Mouse (Mus musculus) MEL (cell line): Measurements from ENCODE around the gene Ell. TPM values are rescaled to one million over a fixed set of nuclear protein-coding genes. Genes with fewer than 3 reads are reported as not detected.

Experiments used
- DNase-seq: peaks from one replicate; pipeline ENCODE4 v3.0.0; 2011; ENCODE audit warnings: low read depth, low spot score
- H3K27ac ChIP-seq: 2 replicates; pipeline ENCODE4 v1.5.1; 2012; ENCODE audit warnings: low read depth, mild to moderate bottlenecking, control low read depth, low read length, moderate library complexity; ENCODE audit not compliant: control insufficient read depth
- H3K27me3 ChIP-seq, 2 experiments: fragments of 150-350 bp in 1 of 2; sonication (generic) in 1 of 2; 2 replicates each; pipeline ENCODE4 v1.6.1; 2012; ENCODE audit warnings: low read length in 2 of 2, mild to moderate bottlenecking in 2 of 2, improper control_type of control experiment in 1 of 2, moderate library complexity in 1 of 2; ENCODE audit not compliant: insufficient read depth in 2 of 2, control insufficient read depth in 1 of 2
- H3K36me3 ChIP-seq, 2 experiments: 2 replicates each; pipeline ENCODE4 v1.6.1; 2012 to 2014; ENCODE audit warnings: low read length in 2 of 2, improper control_type of control experiment in 1 of 2, inconsistent platforms in 1 of 2, mild to moderate bottlenecking in 1 of 2; ENCODE audit not compliant: insufficient read depth in 2 of 2, control insufficient read depth in 1 of 2
- H3K4me1 ChIP-seq, 2 experiments: fragments of 150-350 bp in 1 of 2; sonication (generic) in 1 of 2; 2 replicates each; pipeline ENCODE4 v1.6.1; 2012; ENCODE audit warnings: low read length in 2 of 2, improper control_type of control experiment in 1 of 2, mild to moderate bottlenecking in 1 of 2; ENCODE audit not compliant: insufficient read depth in 2 of 2, control insufficient read depth in 1 of 2
- H3K4me3 ChIP-seq, 2 experiments: fragments of 150-350 bp in 1 of 2; sonication (generic) in 1 of 2; 2 replicates each; pipeline ENCODE4 v1.5.1; 2012; ENCODE audit warnings: low read depth in 2 of 2, low read length in 2 of 2, mild to moderate bottlenecking in 2 of 2, moderate library complexity in 2 of 2, control low read depth in 1 of 2, improper control_type of control experiment in 1 of 2; ENCODE audit not compliant: control insufficient read depth in 1 of 2, insufficient read depth in 1 of 2
- H3K79me2 ChIP-seq: 2 replicates; pipeline ENCODE4 v1.6.1; 2012; ENCODE audit warnings: mild to moderate bottlenecking, low read length, moderate library complexity; ENCODE audit not compliant: control insufficient read depth, poor library complexity, insufficient read depth
- H3K9ac ChIP-seq: 2 replicates; pipeline ENCODE4 v1.6.1; 2012; ENCODE audit warnings: low read depth, mild to moderate bottlenecking, control low read depth, low read length, moderate library complexity; ENCODE audit not compliant: control insufficient read depth, poor library complexity, severe bottlenecking
- H3K9me3 ChIP-seq: fragments of 150-350 bp; sonication (generic); replicated peaks from 2 replicates; pipeline ENCODE4 v1.6.1; 2012; ENCODE audit warnings: mild to moderate bottlenecking, low read length, improper control_type of control experiment, moderate library complexity; ENCODE audit not compliant: insufficient read depth
- BHLHE40 ChIP-seq: IDR thresholded peaks from 2 replicates; pipeline ENCODE4 v1.6.1; 2012; ENCODE audit warnings: low read depth, mild to moderate bottlenecking, inconsistent platforms, low read length, improper control_type of control experiment, borderline replicate concordance
- CHD2 ChIP-seq: IDR thresholded peaks from 2 replicates; pipeline ENCODE4 v1.6.1; 2011; ENCODE audit warnings: low read length, improper control_type of control experiment
- E2F4 ChIP-seq: IDR thresholded peaks from 2 replicates; pipeline ENCODE4 v1.6.1; 2011; ENCODE audit warnings: low read depth, low read length, improper control_type of control experiment, borderline replicate concordance
- EP300 ChIP-seq, 2 experiments: IDR thresholded peaks; 2 replicates each; pipeline ENCODE4 v1.6.1; 2011; ENCODE audit warnings: improper control_type of control experiment in 2 of 2, low read length in 2 of 2, low read depth in 1 of 2, mild to moderate bottlenecking in 1 of 2
- GABPA ChIP-seq: IDR thresholded peaks from 2 replicates; pipeline ENCODE4 v1.6.1; 2012; ENCODE audit warnings: low read depth, mild to moderate bottlenecking, inconsistent platforms, low read length, improper control_type of control experiment, moderate library complexity
- HCFC1 ChIP-seq: IDR thresholded peaks from 2 replicates; pipeline ENCODE4 v1.6.1; 2012; ENCODE audit warnings: low read depth, mild to moderate bottlenecking, inconsistent platforms, low read length, improper control_type of control experiment, moderate library complexity
- KAT2A ChIP-seq: conservative IDR thresholded peaks from 2 replicates; pipeline ENCODE4 v1.6.1; 2012; ENCODE audit warnings: low read depth, low read length, improper control_type of control experiment, inconsistent platforms
- MAFK ChIP-seq: IDR thresholded peaks from 2 replicates; pipeline ENCODE4 v1.6.1; 2011; ENCODE audit warnings: low read depth, mild to moderate bottlenecking, low read length, improper control_type of control experiment, borderline replicate concordance
- MAX ChIP-seq: IDR thresholded peaks from 2 replicates; pipeline ENCODE4 v1.6.1; 2011; ENCODE audit warnings: low read length, improper control_type of control experiment
- MXI1 ChIP-seq: IDR thresholded peaks from 2 replicates; pipeline ENCODE4 v1.6.1; 2011; ENCODE audit warnings: mild to moderate bottlenecking, low read depth, low read length, improper control_type of control experiment
- MYC ChIP-seq: IDR thresholded peaks from 2 replicates; pipeline ENCODE4 v1.6.1; 2011; ENCODE audit warnings: low read depth, mild to moderate bottlenecking, low read length, improper control_type of control experiment, moderate library complexity
- NRF1 ChIP-seq: IDR thresholded peaks from 2 replicates; pipeline ENCODE4 v1.6.1; 2014; ENCODE audit warnings: low read depth, mild to moderate bottlenecking, inconsistent platforms, low read length, improper control_type of control experiment, moderate library complexity; ENCODE audit not compliant: poor library complexity, insufficient read depth, severe bottlenecking
- POLR2AphosphoS5 ChIP-seq: IDR thresholded peaks from 2 replicates; pipeline ENCODE4 v1.6.1; 2012; ENCODE audit warnings: low read depth, borderline replicate concordance, mild to moderate bottlenecking, inconsistent platforms, low read length, moderate library complexity, mixed read lengths
- SIN3A ChIP-seq: IDR thresholded peaks from 2 replicates; pipeline ENCODE4 v1.6.1; 2012; ENCODE audit warnings: low read length, improper control_type of control experiment, inconsistent platforms
- TBP ChIP-seq: IDR thresholded peaks from 2 replicates; pipeline ENCODE4 v1.8.0; 2011; ENCODE audit warnings: low read depth, low read length, improper control_type of control experiment
- TCF12 ChIP-seq: IDR thresholded peaks from 2 replicates; pipeline ENCODE4 v1.6.1; 2014; ENCODE audit warnings: low read depth, mild to moderate bottlenecking, inconsistent platforms, low read length, improper control_type of control experiment, moderate library complexity
- USF1 ChIP-seq: IDR thresholded peaks from 2 replicates; pipeline ENCODE4 v1.6.1; 2014; ENCODE audit warnings: low read depth, mild to moderate bottlenecking, inconsistent platforms, low read length, improper control_type of control experiment, moderate library complexity
- ZKSCAN1 ChIP-seq: IDR thresholded peaks from 2 replicates; pipeline ENCODE4 v1.6.1; 2012; ENCODE audit warnings: low read depth, mild to moderate bottlenecking, inconsistent platforms, low read length, improper control_type of control experiment, moderate library complexity
- ZMIZ1 ChIP-seq: IDR thresholded peaks from 2 replicates; pipeline ENCODE4 v1.6.1; 2012; ENCODE audit warnings: low read depth, mild to moderate bottlenecking, inconsistent platforms, low read length, improper control_type of control experiment, moderate library complexity
- ZNF384 ChIP-seq: IDR thresholded peaks from 2 replicates; pipeline ENCODE4 v1.6.1; 2012; ENCODE audit warnings: low read depth, mild to moderate bottlenecking, inconsistent platforms, low read length, improper control_type of control experiment
- polyA plus RNA-seq, 2 experiments: library from polyadenylated mRNA; stranded (reverse) in 1 of 2; unstranded in 1 of 2; fragments of >175 nt in 1 of 2; fragments of >200 nt in 1 of 2; gene quantifications; 2 replicates each; pipeline versions ENCODE4 v1.2.1 to v1.2.4; 2012; ENCODE audit warnings: low replicate concordance in 2 of 2, low read depth in 1 of 2; ENCODE audit not compliant: insufficient read length in 2 of 2, insufficient read depth in 1 of 2, missing spikeins in 1 of 2
- total RNA-seq: library from RNA; depleted of rRNA; stranded (reverse); fragments of 300-350 nt; gene quantifications from 2 replicates; pipeline ENCODE4 v1.2.3, GENCODE M21; 2012

Ell gene
- total and polyA plus RNA-seq, 3 experiments = 12.4 to 25.9 TPM; not detected in 1

DNA sequence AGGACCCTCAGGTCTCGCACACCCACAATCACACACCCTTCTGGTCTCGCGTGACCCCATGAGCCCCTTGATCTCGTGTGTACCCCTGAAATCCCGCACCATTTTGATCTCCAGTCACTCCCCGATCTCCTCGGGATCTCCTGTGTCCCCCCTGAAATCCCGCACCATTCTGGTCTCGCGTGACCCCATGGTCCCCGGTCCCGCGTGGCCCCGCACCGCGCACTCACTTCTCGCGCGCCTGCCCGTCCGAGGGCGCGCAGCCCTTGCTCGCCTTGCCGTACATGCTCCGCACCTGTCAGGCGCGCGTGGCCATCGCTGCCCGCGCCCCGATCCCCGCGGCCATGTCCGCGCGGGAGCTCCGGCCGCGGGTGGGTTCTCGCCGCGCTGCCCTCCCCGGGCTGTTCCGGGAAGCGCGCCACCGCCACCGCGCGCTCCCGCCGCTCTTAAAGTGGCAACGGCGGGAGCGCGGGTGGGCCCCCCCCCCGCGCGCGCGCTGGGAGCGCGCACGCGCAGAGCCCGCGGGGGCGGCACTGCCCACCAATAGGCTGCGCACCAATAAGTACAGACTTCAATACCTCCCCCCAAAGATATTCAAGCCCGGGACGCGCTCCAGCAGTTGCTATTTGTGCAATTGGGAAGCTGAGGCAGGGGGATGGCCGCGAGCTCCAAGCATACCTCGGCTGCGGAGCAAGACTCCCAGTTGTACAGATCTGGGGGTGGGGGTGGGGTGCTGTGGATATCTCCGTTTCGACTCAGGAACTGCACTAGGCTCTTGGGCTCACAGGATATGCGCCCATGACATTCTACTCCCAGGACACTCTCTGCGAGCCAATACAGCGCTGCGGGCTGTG, 68.9 kb downstream of the Ell start (continued):
- TF ChIP-seq MAFK (no peak), CHD2 (peak; percentile 71), NRF1 (peak; percentile 71), KAT2A (no peak), EP300 (IDR thresholded peaks at IDR 0.05; ENCODE audit: low read depth in 1 of 2, low read length in 2 of 2) (no peak), ZKSCAN1 (no peak), GABPA (no peak), BHLHE40 (no peak), POLR2AphosphoS5 (no peak), TCF12 (no peak), ZNF384 (no peak), TBP (peak; percentile 50; the same call in 1 of the 2 replicates)

DNA sequence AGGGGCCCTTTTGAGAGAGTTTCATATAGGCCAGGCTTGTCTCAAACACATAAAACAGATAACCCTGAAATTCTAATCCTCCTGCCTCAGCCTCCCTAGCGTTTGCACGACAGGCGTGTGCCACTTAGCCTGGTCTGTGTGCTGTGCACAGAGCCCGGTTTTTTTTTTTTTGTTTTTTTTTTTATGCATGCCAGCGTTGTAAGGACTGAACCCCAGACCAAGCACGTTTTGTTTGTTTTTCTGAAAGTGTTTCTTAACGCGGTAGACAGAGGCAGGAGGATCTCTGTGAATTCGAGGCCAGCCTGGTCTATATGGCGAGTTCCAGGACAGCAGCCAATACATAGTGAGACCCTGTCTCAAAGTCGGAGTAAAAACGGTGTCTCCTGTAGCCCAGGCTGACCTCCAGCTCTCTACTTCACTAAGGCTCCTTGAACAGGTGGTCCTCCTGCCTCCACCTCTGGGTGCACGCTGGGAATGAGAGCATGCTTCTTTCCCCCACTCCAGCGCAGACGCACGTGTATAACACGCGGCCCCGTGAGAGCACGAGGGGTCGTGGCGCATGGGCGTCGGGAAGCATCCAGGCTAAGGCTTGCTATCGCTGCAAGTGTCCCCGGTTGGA, 69.6 kb downstream of the Ell start, which contains the start of gene Ssbp4:
Gene Ssbp4, minus strand, starts transcription at position 124 of the 619 bp plus-strand sequence.
- peak within 1 kb of the TSS; percentile 87 for H3K27ac ChIP-seq
- DNase-seq = no peak
- H3K4me1 ChIP-seq = peaks cover 0 to 8% of the 10 kb centered on the region in 2 experiments; a peak in 3 of 4 replicates
- no peaks in the 10 kb centered on the region for H3K9me3 ChIP-seq
- peaks cover 29% of the 10 kb centered on the region for H3K79me2 ChIP-seq
- H3K4me3 ChIP-seq = peak within 1 kb of the TSS; percentile 88 to 92
- no peaks in the 10 kb centered on the region; a peak in 1 of 4 replicates for H3K36me3 ChIP-seq
- no peaks in the 10 kb centered on the region for H3K27me3 ChIP-seq
- TF ChIP-seq MYC (peak; percentile 86; the same call in 1 of the 2 replicates), USF1 (no peak), ZNF384 (peak; percentile 69), MAFK (no peak), MAX (peak; percentile 96), ZMIZ1 (0 out of 2 replicates have a peak, but pooled peaks have one; percentile 5), NRF1 (0 out of 2 replicates have a peak, but pooled peaks have one; percentile 25), SIN3A (0 out of 2 replicates have a peak, but pooled peaks have one; percentile 13), HCFC1 (0 out of 2 replicates have a peak, but pooled peaks have one; percentile 10), E2F4 (no peak), MXI1 (0 out of 2 replicates have a peak, but pooled peaks have one; percentile 5)
- H3K9ac ChIP-seq = peak within 1 kb of the TSS; percentile 96
